Mouse (Mus musculus) Patski (cell line): ENCODE results near the gene Rgs12. TPM values are rescaled to one million over a fixed set of nuclear protein-coding genes. Genes with fewer than 3 reads are reported as not detected.

ENCODE experiments used
- ATAC-seq: fragments of 100-300 bp; one replicate; pipeline ENCODE4 v1.8.0; 2021
- CTCF ChIA-PET: fragments of 350-600 bp; sonication (Branson Sonifier 250); formaldehyde crosslinking; loops from one replicate; lab custom pipeline; 2022; ENCODE audit warnings: inconsistent platforms; lab: Charles Lee
- POLR2A ChIA-PET: fragments of 350-600 bp; sonication (Branson Sonifier 250); formaldehyde crosslinking; loops from one replicate; lab custom pipeline; 2022; ENCODE audit warnings: antibody characterized with exemption, inconsistent platforms; lab: Charles Lee
- DNase-seq: peaks from one replicate; pipeline ENCODE4 v3.0.0-alpha.2; 2011; ENCODE audit warnings: low read depth, low spot score
- H3K27me3 ChIP-seq: fragments of 371-371 bp; one replicate; pipeline ENCODE4 v1.5.1; 2021
- CTCF ChIP-seq: fragments of 100-300 bp; IDR thresholded peaks from one replicate; pipeline ENCODE4 v1.5.1; 2021
- in situ Hi-C: fragments of 300-500 bp; cut with MboI; formaldehyde crosslinking; loops from 3 replicates; pipeline ENCODE4 v1.11.1; 2018; ENCODE audit warnings: low pct_unique_long_range_greater_than_20kb, mixed read lengths
- polyA plus RNA-seq: library from polyadenylated mRNA; unstranded; gene quantifications from one replicate; pipeline ENCODE4 v1.2.3, GENCODE M21; 2021

Rgs12 gene
- polyA plus RNA-seq, 1 experiment from 2014 or later: 19.4 TPM

- DNase-seq (no peak), ATAC-seq (no peak)
- no peaks in the 10 kb centered on the region for H3K27me3 ChIP-seq
- no peak for TF ChIP-seq CTCF
- in situ Hi-C loops: no loop called here
- ChIA-PET CTCF (interaction anchor here (1.4 kb wide), 1 partner anchor 9 kb away, joined by 3 read pairs; no protein-coding TSS in a partner anchor), POLR2A (no interaction called here)
Observed at GRCm38 (mm10) chr5:35060098-35060497, 110.9 kb downstream of the Rgs12 start.

- ChIA-PET POLR2A (no interaction called here), CTCF (no interaction called here)
- no peak for ATAC-seq
- in situ Hi-C loops: no loop called here
- no peaks in the 10 kb centered on the region for H3K27me3 ChIP-seq
- no peak for TF ChIP-seq CTCF
- DNase-seq: no peak
Observed at GRCm38 (mm10) chr5:35069841-35070240, 120.6 kb downstream of the Rgs12 start.

GRCm38 (mm10) chr5:35070314-35070713 lies 121.1 kb downstream of the Rgs12 start:
- H3K27me3 ChIP-seq: no peaks in the 10 kb centered on the region
- ChIA-PET CTCF (interaction anchor here (4.0 kb wide), 1 partner anchor 19 kb away, joined by 18 read pairs; no protein-coding TSS in a partner anchor), POLR2A (no interaction called here)
- TF ChIP-seq CTCF: no peak
- no peak for DNase-seq
- ATAC-seq: no peak
- in situ Hi-C loops: no loop called here

GRCm38 (mm10) chr5:35070953-35071352 lies 121.7 kb downstream of the Rgs12 start:
- TF ChIP-seq CTCF: no peak
- H3K27me3 ChIP-seq: no peaks in the 10 kb centered on the region
- ChIA-PET POLR2A (no interaction called here), CTCF (interaction anchor here (4.0 kb wide), 1 partner anchor 19 kb away, joined by 18 read pairs; no protein-coding TSS in a partner anchor)
- no peak for DNase-seq
- ATAC-seq: no peak
- in situ Hi-C loops: no loop called here

GRCm38 (mm10) chr5:35071855-35072254 lies 122.6 kb downstream of the Rgs12 start:
- H3K27me3 ChIP-seq: no peaks in the 10 kb centered on the region
- DNase-seq (no peak), ATAC-seq (no peak)
- no peak for TF ChIP-seq CTCF
- CTCF ChIA-PET: interaction anchor here (4.0 kb wide), 1 partner anchor 18 kb away, joined by 18 read pairs; no protein-coding TSS in a partner anchor
- POLR2A ChIA-PET: interaction anchor here (0.9 kb wide), 1 partner anchor 20 kb away, joined by 3 read pairs; no protein-coding TSS in a partner anchor
- in situ Hi-C loops: no loop called here

GRCm38 (mm10) chr5:35073235-35073634 lies 124.0 kb downstream of the Rgs12 start:
- H3K27me3 ChIP-seq: no peaks in the 10 kb centered on the region
- no peak for TF ChIP-seq CTCF
- POLR2A ChIA-PET: interaction anchor here (1.0 kb wide), 1 partner anchor 39 kb away, joined by 3 read pairs; no protein-coding TSS in a partner anchor
- DNase-seq: no peak
- in situ Hi-C loops: no loop called here
- no peak for ATAC-seq
- CTCF ChIA-PET: interaction anchor here (1.2 to 4.0 kb wide), 3 partner anchors 14 to 17 kb away, joined by 3 to 18 read pairs (median 5); partner anchors contain the start of gene Dok7

GRCm38 (mm10) chr5:35073992-35074391 lies 124.7 kb downstream of the Rgs12 start:
- peak; percentile 91 for ATAC-seq
- in situ Hi-C loops: no loop called here
- no peak for TF ChIP-seq CTCF
- ChIA-PET POLR2A (interaction anchor here (1.0 kb wide), 1 partner anchor 40 kb away, joined by 3 read pairs; no protein-coding TSS in a partner anchor), CTCF (interaction anchor here (1.2 to 4.0 kb wide), 2 partner anchors 15 to 16 kb away, joined by 5 to 18 read pairs; no protein-coding TSS in a partner anchor)
- peak; percentile 79 for DNase-seq
- H3K27me3 ChIP-seq: no peaks in the 10 kb centered on the region

GRCm38 (mm10) chr5:35076369-35076768 lies 127.1 kb downstream of the Rgs12 start:
- TF ChIP-seq CTCF: no peak
- ATAC-seq: no peak
- in situ Hi-C loops: no loop called here
- POLR2A ChIA-PET: no interaction called here
- no peaks in the 10 kb centered on the region for H3K27me3 ChIP-seq
- CTCF ChIA-PET: interaction anchor here (1.2 to 1.4 kb wide), 2 partner anchors 10 to 24 kb away, joined by 3 to 4 read pairs; no protein-coding TSS in a partner anchor
- no peak for DNase-seq

- TF ChIP-seq CTCF: no peak
- ATAC-seq (no peak), DNase-seq (no peak)
- ChIA-PET POLR2A (interaction anchor here (0.6 kb wide), 1 partner anchor 140 kb away, joined by 5 read pairs; no protein-coding TSS in a partner anchor), CTCF (interaction anchor here (1.6 kb wide), 1 partner anchor 10 kb away, joined by 8 read pairs; no protein-coding TSS in a partner anchor)
- in situ Hi-C loops: no loop called here
- no peaks in the 10 kb centered on the region for H3K27me3 ChIP-seq
Observed at GRCm38 (mm10) chr5:35079101-35079500, 129.9 kb downstream of the Rgs12 start.

GRCm38 (mm10) chr5:35084913-35085312 lies 135.7 kb downstream of the Rgs12 start:
- no peaks in the 10 kb centered on the region for H3K27me3 ChIP-seq
- ChIA-PET POLR2A (no interaction called here), CTCF (interaction anchor here (1.2 to 1.6 kb wide), 2 partner anchors 20 to 53 kb away, joined by 3 read pairs; no protein-coding TSS in a partner anchor)
- no peak for TF ChIP-seq CTCF
- in situ Hi-C loops: no loop called here
- no peak for ATAC-seq
- no peak for DNase-seq
